Mouse (Mus musculus) lung, postnatal 0 days (tissue): ENCODE results near the gene Mvd.

Experiments
- CTCF ChIP-seq: IDR thresholded peaks from 2 replicates; pipeline ENCODE4 v1.5.1; 2016; ENCODE audit warnings: antibody characterized with exemption, mild to moderate bottlenecking
- EP300 ChIP-seq: IDR thresholded peaks from 2 replicates; pipeline ENCODE4 v1.6.1; 2016; ENCODE audit warnings: antibody characterized with exemption, mild to moderate bottlenecking, control low read depth

DNA sequence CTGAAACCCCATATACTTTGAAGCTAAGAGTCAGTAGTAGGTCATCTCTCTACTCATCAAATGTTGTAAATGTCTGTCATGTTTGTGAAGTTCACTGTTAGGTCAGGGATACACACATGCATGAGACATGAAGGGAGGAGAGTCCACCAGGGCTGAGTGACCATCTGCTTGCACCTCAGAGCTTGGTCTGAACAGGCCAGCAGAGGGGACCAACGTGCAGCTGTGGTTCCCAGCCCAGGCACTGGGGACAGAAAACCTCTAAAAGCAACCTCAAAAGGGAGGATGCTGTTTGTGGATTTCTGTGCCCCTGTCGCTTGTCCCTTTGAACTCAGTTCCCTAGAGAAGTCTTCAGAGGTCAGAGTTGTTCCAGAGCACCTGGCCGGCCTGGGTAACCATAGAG is 2.0 kb upstream of the Mvd start:
- TF ChIP-seq CTCF = peak; percentile 60
- TF ChIP-seq EP300 = no peak
